Mouse (Mus musculus) v-Abl transformed pro-B cells (cell line): ENCODE data around the gene Adam1a.
"Not testable (repeated sequence)": the region's sequence is repeated elsewhere in the genome, so short reads cannot be mapped to it uniquely, and the experiment has no call there.

Experiments used
- in situ Hi-C, 2 experiments: fragments of 400-800 bp; cut with MboI; formaldehyde crosslinking; loops; one replicate each; pipeline ENCODE4 v1.15.1; 2025; ENCODE audit not compliant: unreplicated experiment in 2 of 2

The Adam1a gene

GRCm38 (mm10) chr5:121566035-121566681 lies 20.9 kb upstream of the Adam1a start:
- in situ Hi-C loops, result no loop called here

GRCm38 (mm10) chr5:121564468-121564895 lies 19.2 kb upstream of the Adam1a start:
- in situ Hi-C loops, result loop anchor here in 1 of 2 experiments (5.0 kb wide), 1 partner anchor 33 kb away; no protein-coding TSS in a partner anchor

- in situ Hi-C loops, result loop anchor here in 1 of 2 experiments (5.0 kb wide), 1 partner anchor 35 kb away; no protein-coding TSS in a partner anchor
Measured at GRCm38 (mm10) chr5:121562436-121562835, 17.2 kb upstream of the Adam1a start.

DNA sequence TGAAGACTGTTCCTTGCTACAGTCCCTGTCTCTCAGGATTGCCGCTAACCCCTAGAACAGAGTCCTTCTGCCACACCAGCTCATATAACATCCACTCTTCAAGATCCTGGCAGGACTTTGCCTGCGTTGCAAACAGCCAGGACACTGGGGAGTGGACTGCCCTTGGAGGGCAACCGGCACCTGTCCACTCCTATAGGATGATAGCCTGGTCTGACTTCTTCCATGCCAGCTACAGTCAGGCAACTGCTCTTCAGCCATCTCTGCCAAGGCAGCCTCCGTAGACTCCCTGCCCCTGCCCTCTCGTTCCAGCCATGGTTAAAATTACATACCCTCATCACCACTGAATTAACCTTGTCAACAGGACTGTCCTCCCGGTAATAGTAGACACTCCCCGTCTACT lies 3.9 kb upstream of the Adam1a start:
- in situ Hi-C loops, result loop anchor here (5.0 to 10.0 kb wide), 2 partner anchors 56 to 58 kb away; no protein-coding TSS in a partner anchor

- in situ Hi-C loops, result loop anchor here (5.0 to 10.0 kb wide), 2 partner anchors 58 to 60 kb away; no protein-coding TSS in a partner anchor
Measured at GRCm38 (mm10) chr5:121547084-121547483, 1.8 kb upstream of the Adam1a start.

DNA sequence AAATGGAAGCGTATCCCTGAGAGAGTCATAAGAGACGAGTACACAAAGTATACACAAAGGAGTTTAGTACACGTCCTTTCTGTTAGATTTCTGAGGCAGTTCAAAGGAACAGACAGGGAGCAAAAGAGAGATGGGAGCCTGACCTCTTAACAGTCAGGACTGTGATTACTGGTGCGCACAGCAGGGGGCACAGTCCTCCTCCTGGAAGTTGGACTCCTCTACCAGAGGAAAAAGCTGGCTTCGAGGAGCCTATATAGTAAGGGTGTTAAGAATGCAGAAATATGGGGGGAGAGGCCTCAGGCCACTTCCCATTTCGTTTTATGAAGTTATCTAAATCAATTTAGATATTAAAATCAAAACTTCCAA lies 1.2 kb upstream of the Adam1a start:
- in situ Hi-C loops, result loop anchor here (5.0 to 10.0 kb wide), 2 partner anchors 58 to 61 kb away; no protein-coding TSS in a partner anchor

DNA sequence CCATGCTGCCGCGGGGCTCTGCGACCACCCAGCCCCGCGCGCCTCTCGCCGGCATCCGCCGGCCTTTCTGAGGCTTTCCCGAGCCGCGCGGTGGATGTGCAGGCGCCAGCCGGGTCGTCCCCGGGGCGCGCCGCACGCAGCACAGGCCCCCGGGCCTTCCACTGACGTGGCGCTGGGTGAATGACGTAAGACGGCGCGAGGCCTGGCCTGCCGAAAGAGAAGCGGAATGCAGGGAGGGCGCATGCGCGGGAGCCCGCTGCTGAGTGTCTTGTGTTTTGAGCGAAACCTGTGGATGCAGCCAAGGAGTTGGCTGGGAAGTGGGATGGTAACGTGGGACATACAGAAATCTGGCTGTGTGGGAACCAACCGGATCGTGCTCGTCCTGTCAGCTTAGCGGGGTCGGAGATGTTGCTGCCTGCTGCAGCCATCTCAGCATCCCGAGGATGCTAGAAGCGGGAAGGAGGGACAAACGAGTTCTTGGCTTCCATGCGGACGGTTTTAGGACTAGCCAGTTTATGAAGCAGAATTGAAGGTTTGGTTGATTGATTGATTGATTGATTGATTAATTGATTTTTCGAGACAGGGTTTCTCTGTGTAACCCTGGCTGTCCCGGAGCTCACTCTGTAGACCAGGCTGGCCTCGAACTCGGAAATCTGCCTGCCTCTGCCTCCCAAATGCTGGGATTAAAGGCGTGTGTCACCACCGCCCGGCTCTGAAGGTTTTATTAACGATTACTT lies 679 bp upstream of the Adam1a start, which contains the start of gene Mapkapk5:
Gene Mapkapk5 (minus strand): TSS at position 113 of the 737 bp plus-strand sequence.
- in situ Hi-C loops, result loop anchor here (5.0 to 10.0 kb wide), 2 partner anchors 59 to 61 kb away; no protein-coding TSS in a partner anchor

GRCm38 (mm10) chr5:121543370-121543769 lies 1.9 kb downstream of the Adam1a start:
- in situ Hi-C loops, result loop anchor here in 1 of 2 experiments (10.0 kb wide), 1 partner anchor 61 kb away; no protein-coding TSS in a partner anchor

- in situ Hi-C loops, result loop anchor here in 1 of 2 experiments (10.0 kb wide), 1 partner anchor 64 kb away; no protein-coding TSS in a partner anchor
Measured at GRCm38 (mm10) chr5:121541235-121541634, 4.0 kb downstream of the Adam1a start.

GRCm38 (mm10) chr5:121540066-121540465 lies 5.2 kb downstream of the Adam1a start:
- in situ Hi-C loops, result loop anchor here in 1 of 2 experiments (10.0 kb wide), 1 partner anchor 65 kb away; no protein-coding TSS in a partner anchor

- in situ Hi-C loops, result no loop called here
Measured at GRCm38 (mm10) chr5:121537588-121537987, 7.7 kb downstream of the Adam1a start.

DNA sequence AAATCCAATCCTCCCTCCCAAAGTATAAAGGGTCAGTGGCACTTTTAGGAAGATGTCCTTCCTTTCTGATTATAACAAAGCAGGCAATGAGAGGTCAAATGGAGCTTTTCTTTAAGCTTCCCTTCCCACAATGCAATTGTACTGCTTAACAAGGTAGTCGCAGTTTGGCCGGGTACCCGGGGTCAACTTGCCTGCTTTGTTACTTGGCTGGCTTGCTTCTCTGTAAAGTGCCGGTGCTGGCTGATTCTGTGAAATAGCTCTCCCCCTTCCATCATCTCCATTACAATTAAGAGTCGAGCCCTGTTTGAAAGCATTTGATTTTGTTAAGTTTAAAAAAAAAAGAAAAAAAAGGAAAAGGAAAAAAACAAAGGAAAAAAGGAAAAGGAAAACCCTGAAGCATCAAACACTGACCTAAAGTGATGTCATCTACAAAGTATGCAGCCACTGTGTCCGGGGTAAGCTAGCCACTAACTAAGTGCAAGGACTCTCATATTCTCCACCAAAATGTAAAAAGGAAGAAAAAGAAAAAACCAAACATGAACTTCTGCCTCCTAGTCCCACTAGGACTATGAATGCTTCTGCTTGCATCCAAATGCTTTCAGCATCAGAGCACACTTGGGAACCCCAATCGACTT lies 8.2 kb downstream of the Adam1a start:
- in situ Hi-C loops, result no loop called here

GRCm38 (mm10) chr5:121535116-121535515 lies 10.2 kb downstream of the Adam1a start:
- in situ Hi-C loops, result no loop called here

GRCm38 (mm10) chr5:121534521-121534920 lies 10.8 kb downstream of the Adam1a start:
- in situ Hi-C loops, result no loop called here

- in situ Hi-C loops, result no loop called here
Measured at GRCm38 (mm10) chr5:121526961-121527360, 18.3 kb downstream of the Adam1a start.

GRCm38 (mm10) chr5:121526526-121526925 lies 18.8 kb downstream of the Adam1a start:
- in situ Hi-C loops, result no loop called here

DNA sequence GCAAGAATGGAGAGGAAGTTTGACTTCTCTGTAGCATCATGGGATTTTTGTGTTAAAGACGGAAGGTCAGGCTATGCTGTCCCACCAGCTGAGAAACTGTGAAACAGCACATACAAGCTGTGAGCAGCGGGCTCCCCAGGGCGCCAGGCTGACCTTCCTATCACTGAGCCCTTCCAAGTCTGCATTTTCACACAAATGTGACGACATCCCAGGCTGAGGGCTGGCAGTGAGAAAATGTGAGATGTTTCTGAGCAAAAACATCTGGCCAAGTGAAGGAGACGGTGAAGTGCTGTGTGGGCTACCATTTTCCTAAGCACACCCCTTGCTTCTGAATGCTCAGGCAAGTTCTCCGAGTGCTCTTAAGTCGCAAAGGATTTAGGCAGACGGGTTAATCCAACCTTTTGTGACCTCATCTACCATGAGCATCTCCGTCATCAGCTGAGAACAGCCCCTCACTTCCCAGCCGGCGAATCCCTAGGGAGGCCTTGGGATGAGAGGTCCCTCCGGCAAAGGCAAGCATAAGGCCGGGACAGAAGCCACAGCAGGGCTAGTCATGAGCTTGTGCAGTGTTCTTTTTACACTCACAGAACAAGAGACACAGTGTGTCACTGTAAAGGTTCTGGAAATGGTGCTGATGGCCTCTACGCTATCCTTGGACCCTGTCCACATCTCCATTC lies 19.4 kb downstream of the Adam1a start:
- in situ Hi-C loops, result no loop called here

GRCm38 (mm10) chr5:121519758-121520157 lies 25.5 kb downstream of the Adam1a start:
- in situ Hi-C loops, result not testable (repeated sequence)

DNA sequence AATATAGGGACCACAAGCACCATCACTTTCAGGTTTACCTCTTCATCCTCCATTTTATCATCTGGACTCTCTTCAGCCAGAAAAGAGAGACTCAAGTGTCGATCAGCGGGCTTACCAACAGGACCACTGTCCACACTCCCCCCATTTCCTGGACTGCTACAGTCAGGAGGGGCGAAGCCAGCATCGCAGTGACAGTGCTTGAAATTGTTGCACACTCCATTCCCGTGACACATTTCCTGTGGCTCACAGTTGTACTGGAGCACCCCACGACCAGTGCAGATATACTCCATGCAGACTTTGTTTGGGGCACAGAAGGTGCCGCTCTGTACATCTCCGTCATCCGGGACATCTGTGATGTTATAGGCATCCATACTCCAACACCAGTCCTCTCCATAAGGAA lies 26.3 kb downstream of the Adam1a start:
- in situ Hi-C loops, result no loop called here

DNA sequence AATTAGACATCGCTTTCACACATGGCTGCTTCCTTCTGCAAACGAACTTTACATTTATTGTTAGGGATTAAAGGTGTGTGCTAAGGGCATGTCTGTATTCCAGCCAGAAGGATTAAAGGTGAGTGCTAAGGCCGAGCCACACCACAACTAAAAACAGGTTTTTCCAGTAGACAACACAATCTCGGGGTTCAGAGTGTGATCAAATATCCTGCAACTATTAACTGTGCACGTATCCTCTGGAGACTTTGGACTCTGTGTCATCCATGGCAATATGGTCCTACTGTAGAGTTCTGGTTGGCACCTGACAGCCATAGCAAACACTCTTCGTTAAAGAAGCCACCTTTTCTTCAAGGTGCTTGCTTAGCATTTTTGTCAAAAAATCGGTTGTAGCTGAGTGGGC lies 35.3 kb downstream of the Adam1a start:
- in situ Hi-C loops, result no loop called here
